8 mouse cellular contexts compared by ENCODE assay signal in the genomic region with DNA sequence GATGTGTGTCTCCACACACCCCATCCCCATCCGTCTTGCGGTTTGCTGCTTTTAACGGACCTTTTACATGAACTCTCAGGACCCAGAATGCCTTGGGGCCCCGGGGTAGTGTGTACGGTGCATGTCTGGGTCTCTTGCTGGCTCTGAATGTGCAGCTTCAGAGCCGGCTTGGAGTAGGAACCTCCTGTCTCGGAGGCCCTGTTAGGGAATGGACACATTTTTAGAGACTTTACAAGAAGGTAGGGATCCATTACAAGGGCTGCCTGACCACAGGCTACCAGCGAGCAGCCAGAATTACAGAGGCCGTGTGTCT. TPM values are rescaled to one million over a fixed set of nuclear protein-coding genes. Genes with fewer than 3 reads are reported as not detected.
DNase-seq lines count a peak whose midpoint lies in the region; ATAC-seq lines count a peak whose summit lies in the region.

No protein-coding gene starts in this region.

- ATAC-seq in midbrain, embryonic 16.5 days = no peak

- peaks cover 29% of the 10 kb centered on the region for H3K4me1 ChIP-seq in midbrain, embryonic 16.5 days (ENCODE audit: control insufficient read depth, insufficient read depth, low read length)

- WGBS in midbrain, embryonic 16.5 days = 30% methylated on average over 9 of the region's 9 CpGs

- no peaks in the 10 kb centered on the region for H3K9me3 ChIP-seq in midbrain, embryonic 16.5 days (replicated peaks; ENCODE audit: control insufficient read depth, low read length, poor library complexity, severe bottlenecking)

- H3K36me3 ChIP-seq in midbrain, embryonic 16.5 days (ENCODE audit: control insufficient read depth, insufficient read depth, low read length) = no peaks in the 10 kb centered on the region

- peak; percentile 45 for DNase-seq in embryo, embryonic 9.5 days (ENCODE audit: extremely low spot score)
- DNase-seq in embryo, embryonic 11 days = no peak
- DNase-seq in B cell, adult 2 months = peak; percentile 64 to 71
- peak; percentile 68 for DNase-seq in induced T-regulatory cell, adult 2 months (ENCODE audit: low read depth)
- no peak for DNase-seq in ovary, postnatal 10 days (ENCODE audit: low spot score)
- no peak for DNase-seq in kidney, adult 11 months
- DNase-seq in right cerebral cortex, postnatal 4 days = no peak

- H3K4me2 ChIP-seq in midbrain, embryonic 16.5 days (ENCODE audit: low read length) = no peak overlapping the region

- 0 out of 2 replicates have a peak overlapping the region, but pooled peaks have one; percentile 20 for H3K9ac ChIP-seq in midbrain, embryonic 16.5 days (ENCODE audit: low read depth, low read length)

- H3K27ac ChIP-seq in midbrain, embryonic 16.5 days (ENCODE audit: low read length) = 0 out of 2 replicates have a peak overlapping the region, but pooled peaks have one; percentile 28

- H3K27me3 ChIP-seq in midbrain, embryonic 16.5 days (ENCODE audit: control insufficient read depth, insufficient read depth, low read depth, low read length) = no peaks in the 10 kb centered on the region

- H3K4me3 ChIP-seq in midbrain, embryonic 16.5 days (ENCODE audit: low read depth, low read length) = no peak overlapping the region

RNA-seq across cellular contexts. Expression of a gene that starts 10.3 kb away (rescaled TPM):
- polyA plus RNA-seq in midbrain, embryonic 16.5 days (2015; fragmentation: Nextera tagmentation; extraction: Ambion mirVana) = 1.0 and 1.1 TPM in 2 replicates

Comparison
In these comparisons a context has a peak if more than half of its experiments do, and no peak if none do; other contexts are left out.
1. DNase-seq: peak in embryo, embryonic 9.5 days (single experiment), B cell, adult 2 months (2 of 2) and induced T-regulatory cell, adult 2 months (single experiment); none in embryo, embryonic 11 days (single experiment), ovary, postnatal 10 days (single experiment), kidney, adult 11 months (single experiment) and right cerebral cortex, postnatal 4 days (single experiment).